Mouse (Mus musculus) heart, postnatal 0 days (tissue): ENCODE results near the gene Ift20. TPM values are rescaled to one million over a fixed set of nuclear protein-coding genes. Genes with fewer than 3 reads are reported as not detected.

ENCODE experiments used
- ATAC-seq: fragments of 200-750 bp; cut with Nextera tagmentation; 2 replicates; pipeline ENCODE4 v1.8.0; 2017; ENCODE audit warnings: low read depth, moderate number of reproducible peaks, moderate library complexity; ENCODE audit not compliant: insufficient read depth
- DNase-seq: peaks from one replicate; pipeline ENCODE4 v3.0.0-alpha.2; 2016; ENCODE audit warnings: low spot score
- H3K27ac ChIP-seq: fragments of 300-500 bp; sonication (generic); 2 replicates; pipeline ENCODE4 v1.5.1; 2014; ENCODE audit warnings: low read depth, mild to moderate bottlenecking
- H3K27me3 ChIP-seq: fragments of 300-500 bp; sonication (generic); 2 replicates; pipeline ENCODE4 v1.6.1; 2014; ENCODE audit warnings: low read length, mixed read lengths; ENCODE audit not compliant: control insufficient read depth, insufficient read depth
- H3K36me3 ChIP-seq: fragments of 300-500 bp; sonication (generic); replicated peaks from 2 replicates; pipeline ENCODE4 v1.6.1; 2014; ENCODE audit warnings: low read length, mixed read lengths; ENCODE audit not compliant: control insufficient read depth, insufficient read depth
- H3K4me1 ChIP-seq: fragments of 300-500 bp; sonication (generic); 2 replicates; pipeline ENCODE4 v1.6.1; 2014; ENCODE audit warnings: antibody characterized with exemption; ENCODE audit not compliant: control insufficient read depth, insufficient read depth
- H3K4me2 ChIP-seq: fragments of 300-500 bp; sonication (generic); 2 replicates; pipeline ENCODE4 v1.6.1; 2014; ENCODE audit warnings: low read depth, mild to moderate bottlenecking, low read length, moderate library complexity
- H3K4me3 ChIP-seq: fragments of 300-500 bp; sonication (generic); 2 replicates; pipeline ENCODE4 v1.5.1; 2014; ENCODE audit warnings: low read depth, low read length
- H3K9ac ChIP-seq: fragments of 300-500 bp; sonication (generic); replicated peaks from 2 replicates; pipeline ENCODE4 v1.6.1; 2014; ENCODE audit warnings: low read depth, low read length, mixed read lengths
- H3K9me3 ChIP-seq: fragments of 300-500 bp; sonication (generic); replicated peaks from 2 replicates; pipeline ENCODE4 v1.6.1; 2016; ENCODE audit warnings: low read length; ENCODE audit not compliant: control insufficient read depth
- CTCF ChIP-seq: IDR thresholded peaks from 2 replicates; pipeline ENCODE4 v1.5.1; 2016; ENCODE audit warnings: antibody characterized with exemption, control low read depth, low read depth
- EP300 ChIP-seq: IDR thresholded peaks from 2 replicates; pipeline ENCODE4 v1.6.1; 2016; ENCODE audit warnings: antibody characterized with exemption, low read depth
- WGBS: fragments of 180-500 bp; shearing (Covaris S2); extraction: QIAGEN DNeasy Blood & Tissue Kit; methylation state at CpG from one replicate; pipeline ENCODE4 v1.1.7; 2014; 5-methylcytosine and 5-hydroxymethylcytosine counted together
- polyA plus RNA-seq: library from polyadenylated mRNA; unstranded; fragments of >200 nt; fragmentation: Nextera tagmentation; extraction: Ambion mirVana; gene quantifications from 2 replicates; pipeline ENCODE4 v1.2.1, GENCODE M21; 2015
- total RNA-seq: library from RNA; depleted of rRNA; stranded (reverse); fragments of >200 nt; gene quantifications from 2 replicates; pipeline ENCODE4 v1.2.3, GENCODE M21; 2014; ENCODE audit warnings: low replicate concordance

The Ift20 gene
- total and polyA plus RNA-seq, 2 experiments from 2014 or later, result 90.8 to 111 TPM

- no peak overlapping the region for H3K4me3 ChIP-seq
- no peaks in the 10 kb centered on the region for H3K27me3 ChIP-seq
- no peaks in the 10 kb centered on the region for H3K9me3 ChIP-seq
- peaks cover 8% of the 10 kb centered on the region for H3K4me1 ChIP-seq
- no peak overlapping the region for H3K9ac ChIP-seq
- peaks cover 13% of the 10 kb centered on the region for H3K36me3 ChIP-seq
- ATAC-seq (no peak), DNase-seq (no peak)
- WGBS, result 75% methylated on average over 2 of the region's 2 CpGs
- no peak overlapping the region for H3K4me2 ChIP-seq
- no peak for TF ChIP-seq EP300
- TF ChIP-seq CTCF, result no peak
- H3K27ac ChIP-seq, result no peak overlapping the region
Measured at GRCm38 (mm10) chr11:78547718-78548460, 11.7 kb downstream of the Ift20 start.

GRCm38 (mm10) chr11:78549491-78549987 is 13.4 kb downstream of the Ift20 start:
- DNase-seq, result no peak
- Histone ChIP-seq H3K36me3 (peaks cover 8% of the 10 kb centered on the region; the same call in 1 of the 2 replicates), H3K4me3 (peak overlapping the region; percentile 87), H3K27me3 (no peaks in the 10 kb centered on the region), H3K27ac (0 out of 2 replicates have a peak overlapping the region, but pooled peaks have one; percentile 61), H3K9me3 (peaks cover 5% of the 10 kb centered on the region; the same call in 1 of the 2 replicates), H3K4me2 (peak overlapping the region; percentile 98), H3K9ac (peak overlapping the region; percentile 68), H3K4me1 (peaks cover 8% of the 10 kb centered on the region)
- TF ChIP-seq EP300 (no peak), CTCF (no peak)
- WGBS, result 11% methylated on average over 5 of the region's 5 CpGs
- ATAC-seq, result no peak

- Histone ChIP-seq H3K4me2 (peak within 1 kb of the TSS; percentile 98), H3K27ac (peak within 1 kb of the TSS; percentile 61), H3K27me3 (no peaks in the 10 kb centered on the region)
Measured at GRCm38 (mm10) chr11:78550168-78551058, 14.3 kb downstream of the Ift20 start, which contains the start of gene Tmem97. Tmem97 (minus strand) TSS chr11:78550777.

GRCm38 (mm10) chr11:78551059-78551398 is 14.9 kb downstream of the Ift20 start:
- Histone ChIP-seq H3K27ac (peak overlapping the region; percentile 56; the same call in 1 of the 2 replicates), H3K36me3 (no peaks in the 10 kb centered on the region), H3K4me1 (peaks cover 15% of the 10 kb centered on the region), H3K9ac (peak overlapping the region; percentile 68; the same call in 1 of the 2 replicates), H3K4me3 (peak overlapping the region; percentile 87), H3K9me3 (peaks cover 5% of the 10 kb centered on the region; the same call in 1 of the 2 replicates), H3K27me3 (no peaks in the 10 kb centered on the region), H3K4me2 (peak overlapping the region; percentile 98)
- DNase-seq (no peak), ATAC-seq (no peak)
- TF ChIP-seq EP300, result no peak
- TF ChIP-seq CTCF, result no peak
- WGBS, result 31% methylated on average over 6 of the region's 6 CpGs

More at GRCm38 (mm10) chr11:78550168-78551058, 14.3 kb downstream of the Ift20 start, which contains the start of gene Tmem97:
- H3K9ac ChIP-seq, result peak within 1 kb of the TSS; percentile 68
- peaks cover 13% of the 10 kb centered on the region for H3K4me1 ChIP-seq
- H3K36me3 ChIP-seq, result no peaks in the 10 kb centered on the region
- peak; percentile 99 for DNase-seq
- peak within 1 kb of the TSS; percentile 87 for H3K4me3 ChIP-seq
- TF ChIP-seq CTCF (no peak), EP300 (no peak)
- under 1% methylated on average over 60 of the region's 60 CpGs for WGBS
- ATAC-seq, result peak; percentile 99
- peaks cover 5% of the 10 kb centered on the region; the same call in 1 of the 2 replicates for H3K9me3 ChIP-seq

GRCm38 (mm10) chr11:78555623-78556022 is 19.5 kb downstream of the Ift20 start:
- Histone ChIP-seq H3K27ac (peak overlapping the region; percentile 78), H3K9me3 (peaks cover 5% of the 10 kb centered on the region; the same call in 1 of the 2 replicates), H3K27me3 (no peaks in the 10 kb centered on the region), H3K4me3 (no peak overlapping the region), H3K9ac (no peak overlapping the region), H3K4me2 (no peak overlapping the region), H3K36me3 (no peaks in the 10 kb centered on the region), H3K4me1 (peaks cover 7% of the 10 kb centered on the region; the same call in 1 of the 2 replicates)
- peak; percentile 51 for DNase-seq
- TF ChIP-seq CTCF (no peak), EP300 (no peak)
- WGBS, result 38% methylated on average over 3 of the region's 3 CpGs
- peak; percentile 15; the same call in 1 of the 2 replicates for ATAC-seq
